Mouse (Mus musculus): Measurements from ENCODE around the gene Ppp6c.

GRCm38 (mm10) chr2:39183587-39183986 is 42.7 kb downstream of the Ppp6c start:
- TF ChIP-seq CHD2 (IDR thresholded peaks at IDR 0.05; ENCODE audit: low read depth, low read length) (no peak), MAFK (IDR thresholded peaks at IDR 0.05; ENCODE audit: insufficient read depth, low read depth, low read length) (no peak), ZC3H11A (IDR thresholded peaks at IDR 0.05; ENCODE audit: borderline replicate concordance, low read depth, low read length) (no peak), ZNF384 (IDR thresholded peaks at IDR 0.05; ENCODE audit: low read depth, low read length) (no peak)

All from ES-E14 (cell line).